Mouse (Mus musculus) liver, adult 2 months (tissue): ENCODE results near the gene Ppp4r1. TPM values are rescaled to one million over a fixed set of nuclear protein-coding genes. Genes with fewer than 3 reads are reported as not detected.

Source experiments
- DNase-seq: peaks from one replicate; pipeline ENCODE4 v3.0.0-alpha.2; 2011; ENCODE audit warnings: low read depth, low spot score; ENCODE audit errors: extremely low read depth
- H3K27ac ChIP-seq: fragments of 200-500 bp; replicated peaks from 2 replicates; pipeline ENCODE4 v1.5.1; 2012; ENCODE audit warnings: low read depth, mild to moderate bottlenecking, control low read depth, inconsistent platforms, low read length; ENCODE audit not compliant: insufficient read depth
- H3K27me3 ChIP-seq: fragments of 200-500 bp; 2 replicates; pipeline ENCODE4 v1.6.1; 2012; ENCODE audit warnings: mild to moderate bottlenecking, moderate library complexity, low read length, inconsistent platforms; ENCODE audit not compliant: control insufficient read depth, insufficient read depth
- H3K36me3 ChIP-seq: fragments of 200-500 bp; 2 replicates; pipeline ENCODE4 v1.6.1; 2012; ENCODE audit warnings: low read length, inconsistent platforms; ENCODE audit not compliant: control insufficient read depth, insufficient read depth
- H3K4me1 ChIP-seq: fragments of 200-500 bp; 2 replicates; pipeline ENCODE4 v1.6.1; 2011; ENCODE audit warnings: low read length; ENCODE audit not compliant: control insufficient read depth, insufficient read depth
- H3K4me3 ChIP-seq: fragments of 200-500 bp; 2 replicates; pipeline ENCODE4 v1.5.1; 2011; ENCODE audit warnings: low read depth, mild to moderate bottlenecking, control low read depth, low read length, moderate library complexity; ENCODE audit not compliant: insufficient read depth
- H3K79me2 ChIP-seq: fragments of 200-500 bp; 2 replicates; pipeline ENCODE4 v1.6.1; 2012; ENCODE audit warnings: inconsistent platforms, mild to moderate bottlenecking, low read length, moderate library complexity; ENCODE audit not compliant: control insufficient read depth, insufficient read depth
- H3K9ac ChIP-seq: fragments of 200-500 bp; 2 replicates; pipeline ENCODE4 v1.6.1; 2012; ENCODE audit warnings: low read depth, mild to moderate bottlenecking, control low read depth, inconsistent platforms, low read length
- CTCF ChIP-seq: fragments of 200-500 bp; IDR thresholded peaks from 2 replicates; pipeline ENCODE4 v1.5.1; 2011; ENCODE audit warnings: low read depth, low read length, control low read depth
- POLR2A ChIP-seq: fragments of 200-500 bp; IDR thresholded peaks from 2 replicates; pipeline ENCODE4 v1.6.1; 2011; ENCODE audit warnings: low read length, control low read depth; ENCODE audit not compliant: insufficient read depth; ENCODE audit errors: extremely low read depth
- WGBS: fragments of 180-500 bp; shearing (Covaris S2); methylation state at CpG from one replicate; pipeline ENCODE4 v1.1.7; 2018; 5-methylcytosine and 5-hydroxymethylcytosine counted together
- polyA plus RNA-seq: library from polyadenylated mRNA; depleted of rRNA; stranded (reverse); fragments of >200 nt; gene quantifications from 2 replicates; pipeline ENCODE4 v1.2.3, GENCODE M21; 2012
- total RNA-seq: library from RNA; depleted of rRNA; stranded (reverse); fragments of >200 nt; gene quantifications from 2 replicates; pipeline ENCODE4 v1.2.3, GENCODE M21; 2014

Ppp4r1 gene
- total and polyA plus RNA-seq, 2 experiments = 12.6 to 15.1 TPM

DNA sequence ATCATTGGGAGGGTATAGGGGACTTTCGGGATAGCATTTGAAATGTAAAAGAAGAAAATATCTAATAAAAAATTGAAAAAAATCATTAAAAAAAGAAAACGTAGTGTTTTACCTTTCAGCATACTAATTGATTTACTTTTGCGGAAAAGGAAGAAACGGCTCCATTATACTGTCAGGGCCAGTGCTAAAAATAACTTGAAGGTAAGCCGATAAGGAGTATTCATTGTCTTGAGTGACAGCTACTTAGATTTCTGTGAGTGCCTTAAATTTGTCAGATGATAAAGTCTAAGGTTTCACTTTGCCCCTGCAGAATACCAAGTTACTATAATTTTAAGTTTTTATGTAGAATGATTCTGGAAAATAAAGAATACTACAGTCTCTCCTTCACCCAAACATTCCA is 37.8 kb downstream of the Ppp4r1 start:
- peaks cover 42% of the 10 kb centered on the region for H3K36me3 ChIP-seq
- WGBS = 87% methylated on average over 5 of the region's 5 CpGs
- no peak for DNase-seq

DNA sequence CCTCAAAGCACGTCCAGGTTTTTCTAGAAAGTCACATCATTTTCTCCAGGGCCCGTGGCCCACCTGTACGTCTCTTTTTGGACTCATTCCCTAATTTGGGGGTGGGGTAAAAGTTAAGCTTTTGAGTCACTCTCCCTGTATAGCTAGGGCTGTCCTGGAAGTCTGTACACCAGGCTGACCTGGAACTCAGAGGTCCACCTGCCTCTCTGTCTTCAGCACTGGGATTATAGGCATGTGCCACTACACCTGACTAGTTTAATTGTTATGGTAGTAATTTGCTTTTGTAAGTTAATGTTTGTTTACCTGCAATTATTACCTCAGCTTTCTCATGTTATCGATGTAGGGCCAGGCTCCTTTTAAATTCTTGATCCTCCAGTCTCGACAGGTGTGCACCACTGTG is 40.0 kb downstream of the Ppp4r1 start:
- Histone ChIP-seq H3K36me3 (peaks cover 32% of the 10 kb centered on the region), H3K4me1 (no peaks in the 10 kb centered on the region), H3K79me2 (peaks cover 7% of the 10 kb centered on the region; the same call in 1 of the 2 replicates), H3K27ac (no peak overlapping the region), H3K27me3 (no peaks in the 10 kb centered on the region), H3K9ac (no peak overlapping the region), H3K4me3 (no peak overlapping the region)
- TF ChIP-seq CTCF (no peak), POLR2A (no peak)
- WGBS = 90% methylated on average over 5 of the region's 5 CpGs
- DNase-seq = no peak

More for the DNA sequence above, 37.8 kb downstream of the Ppp4r1 start:
- Histone ChIP-seq H3K4me1 (no peaks in the 10 kb centered on the region), H3K4me3 (no peak overlapping the region), H3K79me2 (peaks cover 7% of the 10 kb centered on the region; the same call in 1 of the 2 replicates), H3K27me3 (no peaks in the 10 kb centered on the region), H3K27ac (no peak overlapping the region), H3K9ac (no peak overlapping the region)
- TF ChIP-seq POLR2A (no peak), CTCF (no peak)

DNA sequence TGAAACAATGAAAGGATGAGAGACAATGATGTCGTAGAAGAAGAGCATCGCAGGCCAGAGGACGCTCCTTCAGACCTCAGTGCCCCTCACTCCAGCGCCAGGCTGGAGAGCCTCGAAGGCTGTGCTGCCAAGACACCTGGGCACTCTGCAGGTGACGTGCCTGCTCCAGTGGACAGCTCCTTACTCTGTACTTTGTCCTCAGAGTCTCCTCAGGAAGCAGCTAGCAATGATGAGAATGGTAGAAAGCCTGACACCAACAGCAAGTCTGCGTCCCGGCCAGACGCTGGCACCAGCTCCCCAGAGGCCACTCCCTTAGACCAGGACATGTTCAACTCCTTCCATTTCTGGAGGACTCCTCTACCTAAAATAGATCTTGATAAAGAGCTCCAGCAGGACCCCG is 41.9 kb downstream of the Ppp4r1 start:
- Histone ChIP-seq H3K4me1 (no peaks in the 10 kb centered on the region), H3K4me3 (no peak overlapping the region), H3K27ac (no peak overlapping the region), H3K27me3 (no peaks in the 10 kb centered on the region), H3K79me2 (peaks cover 7% of the 10 kb centered on the region; the same call in 1 of the 2 replicates), H3K9ac (no peak overlapping the region), H3K36me3 (peaks cover 29% of the 10 kb centered on the region)
- DNase-seq = no peak
- WGBS = 91% methylated on average over 10 of the region's 10 CpGs
- TF ChIP-seq POLR2A = no peak
- no peak for TF ChIP-seq CTCF

DNA sequence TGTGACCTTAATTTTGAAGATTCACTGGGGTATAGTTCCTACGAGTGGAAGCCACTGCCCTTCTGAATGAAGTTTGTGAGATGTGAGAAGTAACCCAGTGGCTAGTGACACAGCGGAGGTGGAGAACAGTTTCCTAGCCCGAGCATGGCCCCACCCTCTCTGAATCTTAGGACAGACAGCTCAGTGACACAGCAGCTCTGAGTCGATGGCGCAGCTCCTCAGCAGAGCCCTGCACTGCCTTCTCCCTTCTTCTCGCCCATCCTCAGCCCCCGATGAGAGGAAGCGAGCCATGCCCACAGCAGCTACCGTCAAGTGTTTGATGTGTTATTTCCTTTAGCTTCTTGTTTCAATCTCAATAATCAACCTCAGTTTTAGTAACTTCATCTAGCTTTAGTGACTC is 43.9 kb downstream of the Ppp4r1 start:
- 84% methylated on average over 9 of the region's 9 CpGs for WGBS
- H3K4me1 ChIP-seq = no peaks in the 10 kb centered on the region
- peaks cover 7% of the 10 kb centered on the region; the same call in 1 of the 2 replicates for H3K79me2 ChIP-seq
- no peaks in the 10 kb centered on the region for H3K27me3 ChIP-seq
- H3K4me3 ChIP-seq = no peak overlapping the region
- H3K27ac ChIP-seq = no peak overlapping the region
- no peak for DNase-seq
- H3K36me3 ChIP-seq = peaks cover 29% of the 10 kb centered on the region
- TF ChIP-seq CTCF = no peak
- TF ChIP-seq POLR2A = no peak
- no peak overlapping the region for H3K9ac ChIP-seq

DNA sequence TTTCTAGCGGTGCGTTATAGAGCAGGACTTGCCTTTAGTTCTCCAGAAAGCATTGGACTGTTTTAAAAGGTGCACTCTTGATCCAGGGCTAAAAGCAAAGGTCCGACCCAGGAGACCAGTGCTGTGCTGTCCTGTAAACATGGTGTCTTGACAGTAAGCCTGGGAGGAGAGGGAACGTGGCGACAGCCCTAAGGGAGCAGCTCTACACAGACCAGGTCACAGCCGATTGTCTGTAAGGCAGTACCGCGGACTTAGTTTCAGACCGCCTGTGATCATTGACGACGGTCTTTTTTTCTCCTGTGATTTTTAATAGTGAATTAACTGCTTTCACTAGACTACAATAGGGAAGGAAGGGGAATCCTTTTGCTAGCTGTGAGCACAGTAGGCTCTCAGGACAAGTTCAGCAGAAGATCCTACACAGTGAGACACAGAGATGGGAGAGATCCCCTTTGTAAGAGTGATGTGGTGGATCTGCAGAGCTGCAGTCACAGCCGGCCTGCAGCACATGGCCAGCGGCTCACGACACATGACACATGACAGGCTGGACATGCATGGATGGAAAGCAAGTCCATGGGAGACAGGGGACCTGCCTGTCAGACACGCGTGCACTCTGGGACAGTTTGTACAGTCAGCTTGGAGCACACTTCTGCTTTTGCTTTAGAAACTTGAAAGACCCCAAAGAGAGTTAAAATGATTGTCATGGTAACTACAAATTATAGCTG is 44.9 kb downstream of the Ppp4r1 start:
- no peak for TF ChIP-seq CTCF
- H3K27me3 ChIP-seq = no peaks in the 10 kb centered on the region
- DNase-seq = no peak
- peaks cover 36% of the 10 kb centered on the region for H3K36me3 ChIP-seq
- H3K27ac ChIP-seq = no peak overlapping the region
- H3K79me2 ChIP-seq = peaks cover 3% of the 10 kb centered on the region; the same call in 1 of the 2 replicates
- H3K4me1 ChIP-seq = no peaks in the 10 kb centered on the region
- 96% methylated on average over 16 of the region's 16 CpGs for WGBS
- no peak overlapping the region for H3K9ac ChIP-seq
- no peak overlapping the region for H3K4me3 ChIP-seq

DNA sequence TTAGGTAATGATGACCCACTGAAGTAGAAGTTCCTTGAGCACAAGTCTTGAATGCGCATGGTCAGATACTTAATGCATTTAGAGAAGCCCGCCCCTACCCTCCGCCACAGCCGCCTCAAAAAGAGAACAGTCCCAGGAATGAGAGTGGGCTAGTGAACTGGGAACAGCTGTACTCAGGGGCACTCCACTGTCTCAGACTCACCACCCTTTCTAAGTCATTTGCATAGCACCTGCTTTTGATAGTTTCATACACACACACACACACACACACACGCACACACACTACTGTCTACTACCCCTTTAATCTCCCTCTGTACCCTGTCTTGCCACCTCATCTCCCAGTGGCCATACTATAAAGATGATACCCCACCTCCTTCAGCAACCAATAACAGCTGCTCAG is 45.5 kb downstream of the Ppp4r1 start:
- TF ChIP-seq POLR2A (no peak), CTCF (no peak)
- H3K27me3 ChIP-seq = no peaks in the 10 kb centered on the region
- WGBS = 98% methylated on average over 5 of the region's 5 CpGs
- H3K36me3 ChIP-seq = peaks cover 36% of the 10 kb centered on the region
- H3K4me3 ChIP-seq = no peak overlapping the region
- no peak overlapping the region for H3K9ac ChIP-seq
- DNase-seq = no peak
- peaks cover 3% of the 10 kb centered on the region; the same call in 1 of the 2 replicates for H3K79me2 ChIP-seq
- H3K27ac ChIP-seq = no peak overlapping the region
- no peaks in the 10 kb centered on the region for H3K4me1 ChIP-seq
